Mouse (Mus musculus): ENCODE data around the gene Cacna1s.

The Cacna1s gene

GRCm38 (mm10) chr1:136052547-136052946 lies at the start of gene Cacna1s:
Gene Cacna1s (plus strand): TSS chr1:136052750.
- DNase-seq = no peak

- no peak for DNase-seq
Measured at GRCm38 (mm10) chr1:136006292-136006748, 46.2 kb upstream of the Cacna1s start, which contains the start of gene Igfn1. Gene Igfn1 (minus strand): TSS chr1:136006342.

GRCm38 (mm10) chr1:136007211-136008158 lies 45.1 kb upstream of the Cacna1s start, which contains the start of gene Tmem9:
Gene Tmem9 (plus strand): TSS chr1:136008150.
- peak; percentile 94 to 96 for DNase-seq

DNA sequence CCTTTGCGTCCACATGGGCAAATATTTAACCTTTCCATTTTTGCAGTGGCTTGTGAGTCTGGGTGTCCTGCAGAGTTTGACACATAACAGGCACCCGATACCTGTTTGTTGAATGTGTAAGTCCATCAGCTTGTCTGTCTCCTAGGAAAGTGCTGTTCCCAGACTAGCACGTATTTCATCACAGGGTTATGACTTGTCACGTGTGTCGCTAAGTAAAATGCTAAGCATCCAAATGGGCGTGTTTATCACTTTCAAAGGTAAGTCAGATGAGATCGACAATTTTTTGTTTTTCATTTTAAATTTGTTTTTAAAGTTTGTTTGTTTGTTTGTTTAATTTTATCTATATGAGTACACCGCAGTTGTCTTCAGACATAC lies 44.4 kb upstream of the Cacna1s start:
- no peak for DNase-seq

DNA sequence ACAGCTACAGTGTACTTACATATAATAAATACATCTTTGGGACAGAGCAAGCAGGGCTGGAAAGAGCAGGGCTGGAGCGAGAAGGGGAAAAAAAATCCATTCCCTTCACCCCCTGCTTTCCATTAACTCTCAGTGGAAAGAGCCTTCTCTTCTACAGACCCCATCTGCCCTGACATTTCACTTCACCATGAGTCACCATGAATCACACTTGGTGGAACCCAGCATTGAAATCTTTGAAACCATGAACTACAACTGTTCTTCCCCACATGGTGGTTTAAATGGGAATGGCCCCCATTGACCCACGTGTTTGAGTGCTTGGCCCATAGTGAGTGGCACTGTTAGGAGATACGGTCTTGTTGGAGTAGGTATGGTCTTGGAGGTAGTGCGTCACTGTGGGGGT lies 42.3 kb upstream of the Cacna1s start:
- DNase-seq = no peak

DNA sequence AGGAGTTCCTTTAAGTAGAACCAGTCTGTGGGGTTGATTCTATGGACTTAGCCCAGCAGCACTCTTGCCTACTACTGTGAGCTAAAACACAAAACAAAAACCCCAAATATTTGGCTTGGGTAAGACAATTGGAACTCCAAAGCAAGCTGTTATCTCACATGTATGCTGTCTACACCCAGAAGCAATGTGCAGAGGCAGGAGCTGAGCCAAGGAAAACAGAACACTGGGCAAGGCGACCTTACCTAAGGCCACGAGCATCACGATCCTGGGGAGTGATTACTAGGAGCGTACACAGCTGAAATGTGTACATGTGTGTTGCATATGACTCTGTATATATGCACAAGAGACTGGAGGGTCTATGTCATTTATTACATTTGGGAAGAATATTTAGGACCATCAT lies 39.0 kb upstream of the Cacna1s start:
- DNase-seq = no peak

DNA sequence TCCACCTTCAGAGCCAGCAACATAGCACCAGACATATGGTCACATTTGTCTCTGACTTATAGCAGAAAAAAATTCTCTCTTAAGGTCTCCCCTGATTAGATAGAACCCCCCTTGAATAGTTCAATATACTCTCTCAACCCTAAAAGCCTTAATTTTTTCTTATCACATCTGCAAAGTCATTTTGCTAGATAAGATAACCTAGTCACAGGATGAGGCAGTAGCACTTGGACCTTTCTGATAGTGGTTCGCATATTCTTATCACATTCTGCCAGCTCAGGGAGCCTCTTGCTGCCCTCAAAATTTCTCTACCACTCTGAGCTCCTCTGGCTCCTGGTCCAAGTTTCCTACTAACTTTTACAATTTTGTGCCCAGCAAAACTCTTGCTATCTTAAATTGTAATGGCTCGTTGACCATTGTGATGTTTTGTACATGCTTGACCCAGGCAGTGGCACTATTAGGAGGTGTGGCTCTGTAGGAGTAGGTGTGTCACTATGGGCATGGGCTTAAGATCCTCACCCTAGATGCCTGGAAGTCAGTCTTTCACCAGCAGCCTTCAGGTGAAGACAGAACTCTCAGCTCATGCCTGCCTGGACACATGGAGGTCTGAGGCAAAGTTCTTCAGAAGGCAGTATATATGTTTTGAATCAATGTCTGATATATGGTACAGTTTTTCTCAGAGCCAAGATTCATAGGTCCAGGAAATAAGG lies 37.6 kb upstream of the Cacna1s start:
- DNase-seq = no peak

DNA sequence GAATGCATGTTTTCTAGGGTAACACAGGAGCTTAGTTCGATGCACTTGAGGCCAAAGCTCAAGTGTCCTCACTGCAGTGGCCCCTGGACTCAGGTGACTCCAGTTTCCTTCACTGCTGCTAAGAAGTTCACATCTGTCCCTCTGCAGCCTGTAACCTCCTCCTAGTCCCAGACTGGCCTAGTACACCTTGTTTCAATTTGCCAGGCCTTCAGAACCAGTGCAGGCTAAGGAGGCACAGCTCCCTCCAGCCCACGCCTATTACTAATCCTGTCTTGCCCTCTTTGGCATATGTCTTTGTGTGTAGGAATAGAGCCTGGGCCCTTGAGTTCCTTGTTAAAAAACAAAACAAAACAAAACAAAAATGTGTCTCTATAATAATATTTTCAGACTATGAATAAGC lies 35.2 kb upstream of the Cacna1s start:
- no peak for DNase-seq

DNA sequence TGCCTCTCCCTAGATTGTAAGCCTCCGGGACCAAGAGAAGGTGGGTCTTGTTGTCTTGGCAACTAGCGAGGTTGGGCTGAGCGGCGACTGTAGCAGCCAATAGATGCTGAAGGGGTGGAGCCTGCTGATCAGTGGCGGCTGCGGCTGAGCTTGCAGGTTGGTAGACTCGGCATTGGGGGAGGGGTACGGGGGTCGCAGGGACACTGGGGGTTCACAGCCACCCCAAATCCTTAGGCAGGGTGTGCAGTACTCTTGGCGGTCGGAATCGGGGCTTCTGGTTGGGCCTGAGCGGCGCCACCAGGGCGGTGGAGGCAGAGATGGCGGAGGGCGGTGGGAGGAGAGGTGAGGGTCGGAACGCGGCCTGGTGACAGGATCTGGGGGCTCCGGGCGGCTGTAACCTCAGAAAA lies 34.6 kb upstream of the Cacna1s start:
- peak; percentile 96 for DNase-seq

DNA sequence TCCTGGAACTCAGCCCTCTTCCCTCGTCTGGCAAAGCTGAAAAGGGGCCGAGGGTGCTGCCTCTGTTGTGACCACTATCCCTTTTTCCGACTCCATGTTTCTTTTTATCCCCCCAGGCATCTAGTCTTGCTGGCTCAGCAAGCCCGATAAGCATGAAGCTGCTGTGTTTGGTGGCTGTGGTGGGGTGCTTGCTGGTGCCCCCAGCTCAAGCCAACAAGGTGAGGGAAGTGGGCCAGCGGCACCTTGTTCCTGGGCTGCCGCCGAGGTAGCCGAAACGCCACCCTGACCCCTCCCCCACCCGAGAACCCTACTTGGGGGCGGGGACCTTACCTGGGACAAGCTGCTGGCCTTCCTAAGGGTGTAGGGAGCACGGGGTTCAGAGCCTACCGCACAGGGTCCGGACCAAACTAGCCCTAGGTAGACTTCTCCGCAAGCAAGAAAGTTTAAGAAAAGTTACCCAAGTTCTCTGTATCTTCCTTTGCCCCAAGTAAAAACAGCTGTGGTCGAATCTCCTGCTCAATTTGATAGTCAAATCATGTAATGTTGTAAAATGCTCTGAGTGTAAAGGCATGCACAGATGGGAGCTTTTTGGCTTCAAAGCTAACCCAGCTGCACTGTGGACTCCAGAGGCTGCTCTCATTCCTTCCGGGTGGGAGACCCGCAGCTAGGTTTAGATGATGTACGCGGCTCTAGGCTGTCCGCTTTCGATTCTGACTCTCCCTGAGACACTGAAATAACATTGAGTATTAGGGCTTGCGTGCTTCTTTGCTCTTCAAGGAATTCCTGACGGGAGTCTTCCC lies 34.0 kb upstream of the Cacna1s start:
- peak; percentile 57 to 80 for DNase-seq

GRCm38 (mm10) chr1:136030201-136030600 lies 22.3 kb upstream of the Cacna1s start:
- peak in 1 of 2 experiments; percentile 22 for DNase-seq

DNA sequence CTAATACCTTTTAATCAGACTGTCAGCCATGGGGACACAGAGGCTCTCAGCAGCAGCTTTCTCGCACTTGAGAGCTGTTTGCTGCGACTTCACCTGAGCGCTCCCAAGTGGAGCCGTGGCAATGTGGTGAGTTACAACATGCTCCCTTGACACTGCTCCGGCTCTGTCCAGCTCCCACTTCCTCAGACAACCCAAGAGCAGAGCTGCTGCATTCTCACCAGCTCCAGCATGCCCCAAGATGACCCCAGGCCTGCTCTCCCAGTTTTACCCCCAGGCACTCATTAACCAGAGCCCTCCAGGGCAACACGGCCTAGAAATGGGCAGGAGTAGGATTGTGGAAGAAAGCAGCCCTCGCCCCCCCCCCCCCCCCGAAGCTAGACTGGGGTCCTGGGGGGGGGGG lies 20.9 kb upstream of the Cacna1s start:
- peak; percentile 46 to 83 for DNase-seq

DNA sequence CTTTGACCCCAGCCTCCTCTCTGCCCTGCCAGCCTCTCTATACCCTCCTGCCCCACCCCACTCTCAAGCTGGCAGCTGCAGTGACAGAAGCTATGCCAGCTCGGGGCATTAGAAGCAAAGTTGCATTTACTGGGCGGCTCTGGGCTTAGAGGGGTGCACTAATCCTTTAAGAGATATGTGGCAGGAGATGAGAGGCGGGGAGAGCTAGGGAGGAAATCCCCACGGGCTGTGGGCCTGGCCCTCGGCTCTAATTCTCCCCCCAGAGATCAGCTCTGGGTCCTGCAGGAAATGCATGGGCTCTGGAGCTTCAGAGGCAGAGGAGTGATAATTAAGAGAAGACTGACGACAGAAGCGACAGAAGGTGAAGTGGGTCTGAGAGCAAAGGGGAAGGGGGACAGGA lies 19.6 kb upstream of the Cacna1s start:
- peak in 1 of 2 experiments; percentile 21 for DNase-seq

DNA sequence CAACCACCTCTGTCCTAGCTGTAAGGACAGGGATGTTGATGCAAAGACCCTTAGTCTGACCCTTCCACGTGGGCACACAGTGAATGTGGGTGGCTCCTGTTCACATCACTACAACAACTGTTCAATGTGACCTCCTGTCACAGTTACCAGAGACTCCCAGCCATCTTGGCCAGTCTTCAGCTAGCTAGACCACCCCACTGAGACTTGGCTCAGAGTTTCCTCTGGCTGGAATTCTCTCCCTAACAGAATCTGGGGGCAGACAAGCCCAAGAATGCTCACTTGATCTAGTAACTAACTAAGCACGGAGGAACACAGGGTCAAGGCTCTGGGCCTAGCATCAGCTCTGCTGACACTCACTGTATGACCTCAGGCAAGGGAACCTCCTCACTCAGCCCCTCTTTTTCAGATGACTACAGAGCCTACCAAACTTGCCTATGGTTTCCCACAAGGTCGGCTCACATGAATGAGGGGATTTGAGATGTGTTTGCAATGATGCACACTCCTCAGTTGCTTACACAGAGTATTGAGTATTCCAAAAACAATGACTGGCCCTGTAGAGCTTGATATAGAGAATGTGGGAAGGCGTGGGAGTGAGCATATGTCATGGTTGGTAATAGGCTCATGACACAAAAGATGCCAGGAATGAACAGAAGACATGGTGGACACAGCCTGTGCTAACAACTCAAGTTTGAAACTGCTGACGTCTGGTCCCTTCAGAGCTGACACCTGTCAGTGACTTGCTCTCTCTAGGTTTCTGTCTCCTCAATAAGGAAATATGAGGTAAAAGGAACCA lies 13.6 kb upstream of the Cacna1s start:
- DNase-seq = peak in 1 of 2 experiments; percentile 29

- no peak for DNase-seq
Measured at GRCm38 (mm10) chr1:136040452-136040851, 12.1 kb upstream of the Cacna1s start.

- DNase-seq = no peak
Measured at GRCm38 (mm10) chr1:136040874-136041273, 11.7 kb upstream of the Cacna1s start.

DNA sequence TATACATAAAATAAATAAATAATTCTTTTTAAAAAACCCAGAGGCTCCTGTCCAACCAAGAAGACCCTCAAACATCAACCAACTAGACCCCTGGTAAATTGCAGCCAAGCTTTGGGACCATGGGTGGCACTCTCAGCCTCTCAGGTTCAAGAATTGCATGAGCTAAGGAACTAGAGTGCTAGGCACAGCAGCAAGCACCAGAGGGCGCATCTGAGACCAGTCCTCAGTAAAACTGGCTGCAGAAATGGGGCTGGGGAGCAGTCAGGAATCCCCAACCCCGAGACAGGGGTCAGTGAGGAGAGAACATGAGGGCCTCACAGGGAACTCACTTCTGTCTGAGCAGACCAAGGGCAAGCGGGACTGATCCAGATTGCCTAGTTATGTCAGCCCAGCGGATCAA lies 6.8 kb upstream of the Cacna1s start:
- DNase-seq = peak; percentile 54 to 71

- no peak for DNase-seq
Measured at GRCm38 (mm10) chr1:136047432-136047831, 5.1 kb upstream of the Cacna1s start.

DNA sequence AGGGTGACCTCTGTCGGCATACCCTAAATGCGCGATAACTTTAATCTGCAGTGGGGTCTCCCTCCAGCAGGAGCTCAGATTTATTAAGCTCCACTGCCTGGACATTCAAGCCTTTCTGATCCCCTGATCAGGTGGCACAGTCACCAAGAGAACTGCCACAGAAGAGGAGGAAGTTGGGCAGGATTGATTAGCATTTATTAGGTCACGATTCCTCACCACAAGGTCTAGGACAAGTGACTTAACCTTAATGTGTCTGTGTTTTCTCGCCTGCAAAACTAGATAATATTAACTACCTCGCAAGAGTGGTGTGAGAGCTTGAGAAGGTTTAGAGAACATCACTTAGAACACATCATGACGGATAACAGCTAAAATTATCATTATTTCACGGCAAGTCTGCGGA lies 4.7 kb upstream of the Cacna1s start:
- no peak for DNase-seq

DNA sequence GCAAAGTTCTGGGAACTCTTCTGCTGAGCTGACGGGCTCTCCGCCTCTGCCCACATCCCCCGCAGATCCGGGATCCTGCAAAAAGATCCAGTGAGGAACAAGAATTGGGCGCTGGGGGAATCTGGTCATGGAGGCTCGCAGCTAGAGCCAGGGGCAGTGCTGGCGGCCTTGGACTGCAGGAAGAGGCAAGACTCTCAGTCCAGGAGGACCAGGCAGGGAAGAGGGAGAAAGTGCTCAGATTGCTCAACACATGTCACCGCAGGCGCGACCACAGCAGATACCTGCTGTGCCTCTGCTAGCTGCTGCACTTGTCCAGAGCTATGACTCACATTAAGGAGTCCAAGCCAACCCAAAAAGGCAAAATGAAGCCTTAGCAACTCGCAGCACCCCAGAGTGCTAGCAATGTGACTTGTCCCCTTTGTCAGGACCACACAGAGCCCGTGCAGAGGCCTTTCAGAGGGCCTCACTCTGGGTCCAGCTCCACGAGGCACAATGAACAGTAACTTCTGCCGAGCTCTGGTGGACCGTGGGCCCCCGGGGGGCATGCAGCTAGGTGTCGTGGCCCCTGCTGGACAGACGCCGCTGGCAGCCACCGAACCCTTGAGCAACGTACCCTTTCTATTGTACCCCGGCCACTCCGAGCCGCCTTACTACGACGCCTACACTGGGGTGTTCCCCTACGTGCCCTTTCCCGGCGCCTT lies 2.1 kb upstream of the Cacna1s start, which contains the start of gene Ascl5:
Gene Ascl5 (plus strand): TSS at position 493 of the 701 bp plus-strand sequence.
- DNase-seq = no peak

GRCm38 (mm10) chr1:136051013-136051315 lies 1.6 kb upstream of the Cacna1s start:
- peak in 1 of 2 experiments; percentile 6 for DNase-seq

Data from kidney, postnatal 25 days (tissue).